Comparison of ENCODE assay signal across 17 mouse cellular contexts in genomic region chr4:136702456-136702855, GRCm38 (mm10).
DNase-seq lines count a peak whose midpoint lies in the region; ATAC-seq lines count a peak whose summit lies in the region.
"Had no signal": no experiment of that assay in that cellular context is flagged by ENCODE, and none has a peak within 500 bp of the region (broad histone marks: within the 10 kb centered on the region; RNA-seq: fewer than 3 reads in every experiment).

No protein-coding gene starts in this region.

- peaks cover 39% of the 10 kb centered on the region for H3K4me1 ChIP-seq in forebrain, embryonic 16.5 days (replicated peaks; ENCODE audit: control insufficient read depth, insufficient read depth, low read length)
- H3K4me1 ChIP-seq: stomach, embryonic 15.5 days had no signal

- no peak overlapping the region for H3K4me2 ChIP-seq in forebrain, embryonic 16.5 days (ENCODE audit: low read length)
- H3K4me2 ChIP-seq: heart, embryonic 11.5 days; lung, embryonic 14.5 days; stomach, embryonic 15.5 days had no signal

- H3K36me3 ChIP-seq in forebrain, embryonic 16.5 days (ENCODE audit: control insufficient read depth, insufficient read depth): no peaks in the 10 kb centered on the region
- H3K36me3 ChIP-seq: stomach, embryonic 15.5 days had no signal

- 0 out of 2 replicates have a peak, but pooled peaks have one; percentile 39 for ATAC-seq in forebrain, embryonic 16.5 days

- WGBS in forebrain, embryonic 16.5 days: 52% methylated on average over 8 of the region's 8 CpGs

- H3K9me3 ChIP-seq in forebrain, embryonic 16.5 days (ENCODE audit: control insufficient read depth, low read length): no peaks in the 10 kb centered on the region
- H3K9me3 ChIP-seq: megakaryocyte, embryonic 14.5 days; stomach, embryonic 15.5 days had no signal

- no peaks in the 10 kb centered on the region for H3K27me3 ChIP-seq in forebrain, embryonic 16.5 days (replicated peaks; ENCODE audit: control insufficient read depth, insufficient read depth, low read length)
- H3K27me3 ChIP-seq: stomach, embryonic 15.5 days had no signal

- H3K27ac ChIP-seq in forebrain, embryonic 16.5 days (ENCODE audit: low read length): peak overlapping the region; percentile 28; the same call in 1 of the 2 replicates
- H3K27ac ChIP-seq: stomach, embryonic 15.5 days had no signal

- peak; percentile 97 for DNase-seq in left cerebral cortex, postnatal 4 days
- no peak for DNase-seq in left cerebral cortex, adult 11 months (ENCODE audit: low spot score)
- DNase-seq in cerebellum, adult 18-20 months: peak; percentile 71 to 73
- DNase-seq in cerebellum, postnatal 10 days: peak; percentile 92 to 97
- DNase-seq in c-Kit-positive CD71-positive TER-119-positive erythroid progenitor cells, embryonic 14.5 days (ENCODE audit: low spot score): no peak
- no peak for DNase-seq in spleen, adult 12 weeks (ENCODE audit: low spot score)
- DNase-seq: gastrocnemius, postnatal 10 days; heart, postnatal 4 days; kidney, adult 8-10 months; kidney, postnatal 4 days; liver; lung, embryonic 14.5 days; thymus, postnatal 14 days had no signal

- intact Hi-C loops in left cerebral cortex, postnatal 4 days (cut with DNase I): no loop called here

- no peak overlapping the region for H3K9ac ChIP-seq in forebrain, embryonic 16.5 days (replicated peaks; ENCODE audit: low read depth, low read length)
- H3K9ac ChIP-seq: lung, embryonic 14.5 days; stomach, embryonic 15.5 days had no signal

- no peak overlapping the region for H3K4me3 ChIP-seq in forebrain, embryonic 16.5 days (replicated peaks; ENCODE audit: low read length)
- H3K4me3 ChIP-seq: megakaryocyte, embryonic 14.5 days; stomach, embryonic 15.5 days had no signal

Comparison
In these comparisons a context has a peak if more than half of its experiments do, and no peak if none do; other contexts are left out.
1. DNase-seq: peak in left cerebral cortex, postnatal 4 days (single experiment), cerebellum, adult 18-20 months (2 of 2) and cerebellum, postnatal 10 days (2 of 2); none in left cerebral cortex, adult 11 months (single experiment), c-Kit-positive CD71-positive TER-119-positive erythroid progenitor cells, embryonic 14.5 days (single experiment) and spleen, adult 12 weeks (single experiment).